Mouse (Mus musculus): ENCODE results near the gene Arrb2. TPM values are rescaled to one million over a fixed set of nuclear protein-coding genes. Genes with fewer than 3 reads are reported as not detected.

Arrb2 gene
- polyA plus RNA-seq, 1 experiment from 2014 or later: 11.2 TPM

GRCm38 (mm10) chr11:70444667-70445066 lies 12.2 kb downstream of the Arrb2 start:
- WGBS: 65% methylated on average over 6 of the region's 6 CpGs
- Histone ChIP-seq H3K36me3 (peaks cover 22% of the 10 kb centered on the region), H3K4me3 (no peak overlapping the region)

DNA sequence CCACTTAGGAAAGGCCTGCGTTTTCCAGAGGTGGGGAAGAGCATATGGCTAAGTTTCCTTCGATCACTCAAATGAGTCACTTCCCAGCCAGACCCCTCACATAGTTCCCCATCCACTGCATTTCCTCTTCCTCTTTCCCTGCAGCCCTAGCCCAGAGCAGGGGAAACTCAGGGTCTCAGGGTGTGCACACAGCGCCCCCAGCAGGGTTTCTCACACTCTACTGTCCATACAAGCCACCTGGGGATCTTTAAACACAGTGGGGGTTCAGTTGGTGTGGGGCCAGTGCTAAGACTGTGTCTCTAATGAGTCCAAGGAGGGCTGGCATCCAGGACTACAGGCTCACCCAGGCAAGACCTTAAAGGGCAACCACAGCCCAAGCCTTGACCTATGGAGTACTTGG lies 14.3 kb downstream of the Arrb2 start:
- H3K4me3 ChIP-seq: no peak overlapping the region
- H3K27me3 ChIP-seq (replicated peaks): no peaks in the 10 kb centered on the region
- H3K4me2 ChIP-seq: no peak overlapping the region
- H3K4me1 ChIP-seq: peaks cover 3% of the 10 kb centered on the region; the same call in 1 of the 2 replicates
- no peak overlapping the region for H3K27ac ChIP-seq (replicated peaks)
- no peaks in the 10 kb centered on the region for H3K9me3 ChIP-seq
- WGBS: 25% methylated on average over 3 of the region's 3 CpGs
- no peak overlapping the region for H3K9ac ChIP-seq
- ATAC-seq (ENCODE audit: extremely low read depth, insufficient number of reproducible peaks, low FRiP score, low TSS enrichment): no peak
- H3K36me3 ChIP-seq: peaks cover 5% of the 10 kb centered on the region

More at GRCm38 (mm10) chr11:70444667-70445066, 12.2 kb downstream of the Arrb2 start:
- no peaks in the 10 kb centered on the region for H3K27me3 ChIP-seq (replicated peaks)
- H3K9ac ChIP-seq: no peak overlapping the region
- H3K4me1 ChIP-seq: no peaks in the 10 kb centered on the region
- H3K9me3 ChIP-seq: no peaks in the 10 kb centered on the region
- H3K27ac ChIP-seq (replicated peaks): no peak overlapping the region
- no peak overlapping the region for H3K4me2 ChIP-seq
- ATAC-seq (ENCODE audit: extremely low read depth, insufficient number of reproducible peaks, low FRiP score, low TSS enrichment): no peak

DNA sequence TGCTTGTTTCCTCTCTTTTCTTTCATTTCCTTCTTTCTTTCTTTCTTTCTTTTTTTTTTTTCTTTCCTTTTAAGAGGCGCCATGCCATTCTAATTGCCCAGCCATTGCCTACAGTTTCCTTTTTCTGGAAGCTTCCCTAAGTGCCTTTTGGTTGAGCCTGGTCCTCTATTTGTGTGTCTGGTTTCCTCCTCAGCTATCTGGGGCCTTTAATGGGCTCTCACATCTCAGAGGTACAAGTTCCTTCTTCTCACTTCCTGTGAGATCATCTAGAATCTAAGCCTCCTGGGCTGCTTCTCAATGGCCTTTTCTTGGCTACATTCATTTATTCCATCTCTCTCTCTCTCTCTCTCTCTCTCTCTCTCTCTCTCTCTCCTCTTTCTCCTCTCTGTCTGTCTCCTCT lies 14.9 kb downstream of the Arrb2 start:
- no peak overlapping the region for H3K27ac ChIP-seq (replicated peaks)
- no peaks in the 10 kb centered on the region for H3K27me3 ChIP-seq (replicated peaks)
- no peaks in the 10 kb centered on the region for H3K36me3 ChIP-seq
- H3K4me1 ChIP-seq: peaks cover 5% of the 10 kb centered on the region
- ATAC-seq (ENCODE audit: extremely low read depth, insufficient number of reproducible peaks, low FRiP score, low TSS enrichment): no peak
- H3K9ac ChIP-seq: no peak overlapping the region
- no peak overlapping the region for H3K4me3 ChIP-seq
- H3K4me2 ChIP-seq: no peak overlapping the region
- no peaks in the 10 kb centered on the region for H3K9me3 ChIP-seq
- WGBS: 66% methylated on average over 1 of the region's 1 CpGs

GRCm38 (mm10) chr11:70450926-70451325 lies 18.5 kb downstream of the Arrb2 start:
- H3K4me2 ChIP-seq: no peak overlapping the region
- H3K4me1 ChIP-seq: peaks cover 13% of the 10 kb centered on the region
- H3K9ac ChIP-seq: no peak overlapping the region
- 68% methylated on average over 2 of the region's 2 CpGs for WGBS
- H3K36me3 ChIP-seq: peaks cover 24% of the 10 kb centered on the region
- H3K27ac ChIP-seq (replicated peaks): no peak overlapping the region
- no peaks in the 10 kb centered on the region for H3K27me3 ChIP-seq (replicated peaks)
- no peak for ATAC-seq (ENCODE audit: extremely low read depth, insufficient number of reproducible peaks, low FRiP score, low TSS enrichment)
- no peaks in the 10 kb centered on the region for H3K9me3 ChIP-seq
- H3K4me3 ChIP-seq: no peak overlapping the region

DNA sequence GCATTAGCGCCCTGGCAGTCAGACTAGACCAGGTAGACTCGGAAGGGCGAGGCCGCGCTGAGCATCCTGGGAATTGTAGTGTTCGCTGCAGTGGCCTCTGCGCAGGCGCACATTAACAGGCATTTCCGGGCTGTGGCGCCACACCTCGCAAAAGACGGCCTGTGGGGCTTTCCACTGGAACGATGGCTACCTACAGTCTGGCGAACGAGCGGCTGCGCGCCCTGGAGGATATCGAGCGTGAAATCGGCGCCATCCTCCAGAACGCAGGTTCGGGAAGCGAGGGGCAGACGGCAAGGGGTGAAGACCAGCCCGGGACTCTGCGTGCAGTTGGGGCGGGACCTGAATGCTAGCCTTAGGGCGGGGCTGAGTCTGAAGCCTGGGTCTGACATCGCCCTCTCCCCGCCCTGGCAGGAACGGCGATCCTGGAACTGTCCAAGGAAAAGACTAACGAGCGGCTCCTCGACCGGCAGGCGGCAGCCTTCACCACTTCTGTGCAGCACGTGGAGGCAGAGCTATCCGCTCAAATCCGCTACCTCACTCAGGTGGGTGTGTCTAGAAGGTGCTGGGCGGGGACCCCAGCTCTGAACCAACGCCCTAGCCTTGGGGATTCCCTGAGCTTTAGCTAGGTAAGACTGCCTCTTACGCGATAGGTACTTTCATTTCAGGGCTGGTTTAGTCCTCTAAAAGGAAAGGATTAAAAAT lies 19.5 kb downstream of the Arrb2 start, which contains the start of gene Med11:
TSS of gene Med11 (plus strand) at position 123 of the 702 bp plus-strand sequence.
- H3K4me1 ChIP-seq: peaks cover 13% of the 10 kb centered on the region
- ATAC-seq (ENCODE audit: extremely low read depth, insufficient number of reproducible peaks, low FRiP score, low TSS enrichment): peak; percentile 97
- peak within 1 kb of the TSS; percentile 95 for H3K27ac ChIP-seq (replicated peaks)
- peak within 1 kb of the TSS; percentile 88 for H3K9ac ChIP-seq
- no peaks in the 10 kb centered on the region for H3K9me3 ChIP-seq
- WGBS: under 1% methylated on average over 46 of the region's 46 CpGs
- peak within 1 kb of the TSS; percentile 68 for H3K4me3 ChIP-seq
- no peaks in the 10 kb centered on the region for H3K27me3 ChIP-seq (replicated peaks)
- H3K36me3 ChIP-seq: peaks cover 24% of the 10 kb centered on the region
- peak within 1 kb of the TSS; percentile 72 for H3K4me2 ChIP-seq

DNA sequence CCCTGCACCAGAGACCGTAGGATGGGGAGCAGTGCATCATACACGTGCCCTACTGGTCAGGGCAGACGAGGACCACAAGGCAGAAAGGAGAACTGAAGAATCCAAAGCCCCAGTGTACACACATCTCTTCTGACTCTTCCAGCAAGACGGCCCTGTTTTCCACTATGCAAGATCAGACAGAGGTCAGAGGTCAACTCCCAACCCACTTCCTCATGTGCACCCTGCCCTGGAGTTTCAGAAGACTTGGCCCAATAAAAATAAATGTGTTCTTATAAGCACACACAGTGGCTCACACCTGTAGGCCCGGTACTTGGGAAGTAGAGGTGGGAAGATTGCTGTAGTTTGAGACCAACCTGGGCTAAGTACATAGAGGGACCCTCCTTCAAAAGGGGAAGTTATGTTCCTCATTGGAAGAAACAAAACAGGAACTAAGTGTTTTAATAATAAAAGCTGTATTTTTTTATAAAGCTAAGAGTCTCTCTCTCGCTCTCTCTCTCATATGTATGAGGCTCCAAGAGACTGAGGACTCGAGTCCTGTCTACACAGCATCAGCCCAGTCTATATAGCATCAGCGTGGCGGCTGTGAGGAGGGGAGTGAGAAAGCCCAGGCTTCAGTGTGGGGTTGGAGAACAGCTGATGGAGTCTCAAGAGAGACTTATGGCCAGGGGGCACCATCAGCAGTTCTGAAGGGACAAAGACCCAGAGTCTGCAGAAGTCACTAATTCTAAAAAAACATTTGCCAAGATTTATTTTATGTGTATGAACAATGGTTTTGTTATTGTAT lies 21.0 kb downstream of the Arrb2 start:
- peaks cover 13% of the 10 kb centered on the region for H3K4me1 ChIP-seq
- no peak overlapping the region for H3K4me3 ChIP-seq
- no peak overlapping the region for H3K27ac ChIP-seq (replicated peaks)
- H3K9ac ChIP-seq: 0 out of 2 replicates have a peak overlapping the region, but pooled peaks have one; percentile 88
- H3K27me3 ChIP-seq (replicated peaks): peaks cover 2% of the 10 kb centered on the region
- peak overlapping the region; percentile 72; the same call in 1 of the 2 replicates for H3K4me2 ChIP-seq
- H3K9me3 ChIP-seq: no peaks in the 10 kb centered on the region
- peaks cover 24% of the 10 kb centered on the region for H3K36me3 ChIP-seq
- WGBS: 85% methylated on average over 9 of the region's 9 CpGs
- ATAC-seq (ENCODE audit: extremely low read depth, insufficient number of reproducible peaks, low FRiP score, low TSS enrichment): no peak

DNA sequence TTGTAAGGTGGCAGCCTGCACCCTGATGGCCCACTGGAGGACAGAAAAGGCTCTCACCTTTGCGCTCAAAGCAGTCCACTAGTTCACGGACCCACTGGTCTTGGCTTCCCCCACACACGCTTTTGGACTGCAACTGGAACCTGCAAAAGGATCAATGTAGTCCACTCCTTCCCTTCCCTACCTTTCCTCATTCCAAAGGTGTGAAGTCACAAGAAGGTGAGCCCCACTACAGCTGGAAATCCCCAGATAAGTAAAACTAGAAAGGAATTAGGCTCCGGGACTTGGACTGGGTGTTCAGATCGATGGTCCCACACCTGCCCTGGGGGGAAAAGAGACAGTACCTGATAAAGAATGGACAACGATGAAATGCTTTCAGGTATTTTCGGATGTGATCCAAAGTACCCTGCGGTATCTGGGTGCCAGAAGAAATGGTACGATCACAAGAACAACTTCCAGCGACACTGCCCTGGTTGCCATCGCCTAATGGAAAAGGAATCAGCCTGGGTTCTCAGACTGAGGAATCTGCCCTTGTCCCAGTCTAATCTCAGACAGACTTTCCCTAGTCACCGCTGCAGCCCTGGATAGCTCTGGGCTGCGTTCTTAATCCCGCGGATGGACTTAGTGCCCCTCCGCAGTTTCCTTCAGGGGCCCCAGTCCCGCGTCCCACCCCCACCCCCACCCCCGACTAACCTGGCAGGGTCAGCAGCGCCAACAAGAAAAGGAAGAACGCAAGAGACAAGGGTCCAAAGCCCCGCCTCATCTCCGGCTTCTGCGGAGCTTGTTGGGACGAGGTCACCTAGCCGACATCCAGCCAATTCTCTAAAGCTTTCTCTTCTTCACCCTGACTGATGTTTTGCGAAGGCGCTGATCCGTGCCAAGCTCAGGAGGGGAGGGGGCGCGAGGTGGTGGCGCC lies 26.5 kb downstream of the Arrb2 start, which contains the start of gene Zmynd15:
TSS of gene Zmynd15 (plus strand) at position 746 of the 913 bp plus-strand sequence.
- 0 out of 2 replicates have a peak within 1 kb of the TSS, but pooled peaks have one; percentile 29 for H3K27ac ChIP-seq (replicated peaks)
- ATAC-seq (ENCODE audit: extremely low read depth, insufficient number of reproducible peaks, low FRiP score, low TSS enrichment): no peak
- peak within 1 kb of the TSS; percentile 84 for H3K9ac ChIP-seq
- H3K4me2 ChIP-seq: peak within 1 kb of the TSS; percentile 88
- peaks cover 9% of the 10 kb centered on the region for H3K4me1 ChIP-seq
- peaks cover 14% of the 10 kb centered on the region for H3K36me3 ChIP-seq
- peak within 1 kb of the TSS; percentile 65 for H3K4me3 ChIP-seq
- H3K9me3 ChIP-seq: peaks cover 3% of the 10 kb centered on the region; the same call in 1 of the 2 replicates
- peaks cover 45% of the 10 kb centered on the region for H3K27me3 ChIP-seq (replicated peaks)
- WGBS: 14% methylated on average over 32 of the region's 32 CpGs

DNA sequence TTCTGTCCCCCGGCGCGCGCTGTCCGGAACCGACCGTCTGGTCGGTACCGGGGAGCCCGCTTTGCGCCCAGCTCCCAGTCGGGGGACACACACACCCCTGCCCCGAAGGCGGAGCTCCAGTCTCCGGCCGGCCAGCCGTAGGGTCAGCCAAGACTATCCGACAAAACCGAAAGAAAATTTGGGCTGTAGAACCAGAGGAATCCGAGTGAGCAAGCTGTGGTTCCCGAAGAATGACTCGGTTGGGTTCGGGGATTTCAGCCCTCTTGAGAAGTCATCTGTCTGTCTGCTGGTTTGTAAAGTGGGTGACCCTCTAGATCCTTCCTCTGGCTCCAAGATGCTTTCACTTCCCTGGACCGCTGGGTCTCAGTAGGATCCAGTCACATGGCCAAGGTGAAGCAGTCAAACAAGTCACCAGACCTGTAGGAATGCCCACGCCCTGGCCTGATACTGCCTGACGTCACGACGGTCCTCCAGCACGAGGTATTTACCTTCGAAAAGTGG lies 27.2 kb downstream of the Arrb2 start, which contains the start of gene Cxcl16:
TSS of gene Cxcl16 (minus strand) at position 384 of the 501 bp plus-strand sequence.
- 0 out of 2 replicates have a peak within 1 kb of the TSS, but pooled peaks have one; percentile 29 for H3K27ac ChIP-seq (replicated peaks)
- 2% methylated on average over 30 of the region's 30 CpGs for WGBS
- H3K27me3 ChIP-seq (replicated peaks): peaks cover 52% of the 10 kb centered on the region
- peaks cover 9% of the 10 kb centered on the region for H3K36me3 ChIP-seq
- no peak for ATAC-seq (ENCODE audit: extremely low read depth, insufficient number of reproducible peaks, low FRiP score, low TSS enrichment)
- H3K9me3 ChIP-seq: peaks cover 3% of the 10 kb centered on the region; the same call in 1 of the 2 replicates
- peak within 1 kb of the TSS; percentile 65 for H3K4me3 ChIP-seq
- H3K4me1 ChIP-seq: peaks cover 9% of the 10 kb centered on the region
- H3K9ac ChIP-seq: peak within 1 kb of the TSS; percentile 84
- peak within 1 kb of the TSS; percentile 88 for H3K4me2 ChIP-seq

DNA sequence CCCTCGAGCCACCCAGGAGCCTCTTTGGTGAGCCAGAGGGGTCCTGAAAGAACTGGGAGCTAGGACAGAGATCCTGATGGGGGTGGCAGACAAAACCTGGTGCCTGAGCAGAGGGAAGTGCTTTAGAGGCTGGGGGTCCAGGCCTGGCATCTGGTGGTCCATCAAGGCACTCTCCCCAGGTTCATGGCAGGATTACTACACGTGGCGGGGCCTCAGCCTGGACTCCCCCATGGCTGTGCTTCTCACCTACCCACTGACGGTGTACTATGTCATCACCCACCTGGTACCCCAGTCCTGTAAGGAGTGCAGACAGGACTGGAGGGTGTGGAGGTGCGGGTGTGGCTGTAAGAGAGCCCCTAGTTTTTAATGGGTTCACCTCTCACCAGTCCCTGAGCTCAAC lies 31.5 kb downstream of the Arrb2 start:
- Histone ChIP-seq H3K4me2 (no peak overlapping the region), H3K36me3 (no peaks in the 10 kb centered on the region), H3K27me3 (replicated peaks) (peaks cover 73% of the 10 kb centered on the region), H3K9ac (no peak overlapping the region), H3K4me1 (peaks cover 32% of the 10 kb centered on the region), H3K9me3 (peaks cover 3% of the 10 kb centered on the region; the same call in 1 of the 2 replicates), H3K27ac (replicated peaks) (no peak overlapping the region), H3K4me3 (no peak overlapping the region)
- WGBS: 63% methylated on average over 5 of the region's 5 CpGs
- ATAC-seq (ENCODE audit: extremely low read depth, insufficient number of reproducible peaks, low FRiP score, low TSS enrichment): no peak

DNA sequence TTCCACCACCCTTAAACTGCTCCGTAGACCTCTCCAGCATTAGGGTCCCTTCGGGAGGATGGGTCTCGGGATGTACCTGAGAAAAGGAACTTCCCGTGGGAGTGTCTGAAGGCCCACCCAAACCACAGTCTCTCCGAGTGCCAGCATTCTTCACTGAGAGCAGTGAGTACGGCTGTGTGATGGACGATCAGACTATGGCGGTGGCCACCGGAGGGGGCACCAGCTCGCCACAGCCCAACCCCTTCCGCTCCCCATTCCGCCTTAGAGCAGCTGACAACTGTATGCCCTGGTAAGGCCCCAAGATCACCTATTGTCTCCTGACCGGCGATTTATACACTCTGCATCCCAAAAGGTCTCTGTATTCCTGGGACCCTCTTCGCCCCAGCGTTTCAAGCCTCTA lies 32.8 kb downstream of the Arrb2 start:
- Histone ChIP-seq H3K9me3 (peaks cover 3% of the 10 kb centered on the region; the same call in 1 of the 2 replicates), H3K9ac (peak overlapping the region; percentile 74), H3K27ac (replicated peaks) (peak overlapping the region; percentile 63; the same call in 1 of the 2 replicates), H3K27me3 (replicated peaks) (peaks cover 67% of the 10 kb centered on the region), H3K4me3 (peak overlapping the region; percentile 48), H3K4me2 (peak overlapping the region; percentile 73), H3K4me1 (peaks cover 29% of the 10 kb centered on the region), H3K36me3 (no peaks in the 10 kb centered on the region)
- no peak for ATAC-seq (ENCODE audit: extremely low read depth, insufficient number of reproducible peaks, low FRiP score, low TSS enrichment)
- WGBS: 21% methylated on average over 16 of the region's 16 CpGs
